Mouse (Mus musculus) liver, embryonic 14.5 days (tissue): Measurements from ENCODE around the gene Bcl7a.

Source experiments
- CTCF ChIP-seq: IDR thresholded peaks from 2 replicates; pipeline ENCODE4 v1.5.1; 2016; ENCODE audit warnings: antibody characterized with exemption, low read depth, control low read depth
- EP300 ChIP-seq: IDR thresholded peaks from 2 replicates; pipeline ENCODE4 v1.6.1; 2016; ENCODE audit warnings: antibody characterized with exemption, low read depth

GRCm38 (mm10) chr5:123315219-123315866 lies 28.3 kb upstream of the Bcl7a start:
- TF ChIP-seq CTCF (no peak), EP300 (no peak)
